Mouse (Mus musculus): ENCODE measurements around the gene Oasl1.

DNA sequence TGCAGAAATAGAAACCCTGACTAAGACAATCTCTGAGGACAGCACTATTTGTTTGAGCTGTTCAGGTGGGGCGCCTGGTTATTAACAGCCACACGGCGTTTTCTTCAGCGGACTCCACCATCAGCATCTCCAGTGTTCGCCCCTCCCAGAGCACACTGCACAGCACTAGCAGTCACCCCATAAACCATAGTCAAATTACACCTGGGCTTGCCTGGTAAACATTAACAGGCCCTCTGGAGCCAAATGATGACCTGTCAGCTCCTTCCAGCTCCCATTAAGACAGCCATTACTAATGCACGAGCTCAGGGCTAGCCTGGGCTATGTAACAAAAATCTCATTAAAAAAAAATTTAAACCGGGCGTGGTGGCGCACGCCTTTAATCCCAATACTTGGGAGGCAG lies 22.0 kb downstream of the Oasl1 start:
- TF ChIP-seq ZNF384 (IDR thresholded peaks at IDR 0.05; ENCODE audit: low read depth, low read length) (no peak), ZC3H11A (IDR thresholded peaks at IDR 0.05; ENCODE audit: borderline replicate concordance, low read depth, low read length) (no peak)
